In the genomic region with DNA sequence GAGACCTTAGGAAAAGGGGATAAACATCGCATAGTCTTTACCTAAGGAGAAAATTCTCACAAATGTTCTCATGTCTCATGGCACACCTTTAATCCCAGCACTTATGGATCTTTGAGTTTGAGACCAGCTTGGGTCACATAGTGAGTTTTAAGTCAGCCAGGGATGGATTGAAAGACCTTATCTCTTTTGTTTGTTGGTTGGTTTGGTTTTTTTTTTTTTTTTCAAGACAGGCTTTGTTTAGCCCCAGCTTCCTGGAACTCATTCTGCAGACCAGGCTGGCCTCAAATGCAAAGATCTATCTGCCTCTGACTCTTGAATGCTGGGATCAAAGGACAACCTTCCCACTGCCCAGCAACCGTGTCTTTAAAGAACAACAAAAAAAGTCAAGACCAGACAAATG, we compare ENCODE assay signal across 8 mouse cellular contexts. TPM values are rescaled to one million over a fixed set of nuclear protein-coding genes. Genes with fewer than 3 reads are reported as not detected.
DNase-seq lines count a peak whose midpoint lies in the region; ATAC-seq and TF ChIP-seq lines count a peak whose summit lies in the region.

No protein-coding gene starts in this region.

- no peak for ATAC-seq in heart, embryonic 15.5 days (replicated peaks; ENCODE audit: insufficient number of reproducible peaks, insufficient read depth, low FRiP score, low read depth)
- no peak for ATAC-seq in kidney, embryonic 15.5 days (replicated peaks; ENCODE audit: low FRiP score)
- ATAC-seq in CD4-positive, CD25-positive, alpha-beta regulatory T cell, adult 4 months, result no peak

- H3K27ac ChIP-seq in heart, embryonic 15.5 days, result peak overlapping the region; percentile 82
- H3K27ac ChIP-seq in embryonic facial prominence, embryonic 10.5 days (replicated peaks), result peak overlapping the region; percentile 96; the same call in 1 of the 2 replicates
- H3K27ac ChIP-seq in kidney, embryonic 15.5 days, result peak overlapping the region; percentile 92; the same call in 1 of the 2 replicates

- no peaks in the 10 kb centered on the region for H3K9me3 ChIP-seq in heart, embryonic 15.5 days (replicated peaks)
- H3K9me3 ChIP-seq in embryonic facial prominence, embryonic 10.5 days, result no peaks in the 10 kb centered on the region; the same call in 1 of the 2 replicates
- H3K9me3 ChIP-seq in kidney, embryonic 15.5 days (replicated peaks), result no peaks in the 10 kb centered on the region

- H3K27me3 ChIP-seq in heart, embryonic 15.5 days, result no peaks in the 10 kb centered on the region
- no peaks in the 10 kb centered on the region for H3K27me3 ChIP-seq in embryonic facial prominence, embryonic 10.5 days (replicated peaks; ENCODE audit: low read depth, poor library complexity, severe bottlenecking)
- no peaks in the 10 kb centered on the region for H3K27me3 ChIP-seq in kidney, embryonic 15.5 days
- no peaks in the 10 kb centered on the region for H3K27me3 ChIP-seq in myocyte (ENCODE audit: control insufficient read depth, insufficient read depth, insufficient read length)

- no peaks in the 10 kb centered on the region for H3K36me3 ChIP-seq in heart, embryonic 15.5 days
- H3K36me3 ChIP-seq in embryonic facial prominence, embryonic 10.5 days (replicated peaks), result peaks cover 16% of the 10 kb centered on the region
- peaks cover 3% of the 10 kb centered on the region; the same call in 1 of the 2 replicates for H3K36me3 ChIP-seq in kidney, embryonic 15.5 days
- no peaks in the 10 kb centered on the region for H3K36me3 ChIP-seq in myocyte (ENCODE audit: control insufficient read depth, insufficient read depth)

- H3K4me2 ChIP-seq in heart, embryonic 15.5 days, result peak overlapping the region; percentile 62
- H3K4me2 ChIP-seq in kidney, embryonic 15.5 days, result peak overlapping the region; percentile 73
- peak overlapping the region; percentile 72 for H3K4me2 ChIP-seq in myocyte (ENCODE audit: low read depth)

- peaks cover 38% of the 10 kb centered on the region for H3K79me2 ChIP-seq in myocyte (ENCODE audit: control insufficient read depth, insufficient read depth)

- H3K9ac ChIP-seq in heart, embryonic 15.5 days, result peak overlapping the region; percentile 99; the same call in 1 of the 2 replicates
- H3K9ac ChIP-seq in kidney, embryonic 15.5 days, result peak overlapping the region; percentile 99; the same call in 1 of the 2 replicates

- H3K4me3 ChIP-seq in heart, embryonic 15.5 days, result peak overlapping the region; percentile 99
- H3K4me3 ChIP-seq in embryonic facial prominence, embryonic 10.5 days, result peak overlapping the region; percentile 99
- H3K4me3 ChIP-seq in kidney, embryonic 15.5 days (replicated peaks), result peak overlapping the region; percentile 99
- peak overlapping the region; percentile 90 for H3K4me3 ChIP-seq in myocyte

- H3K4me1 ChIP-seq in heart, embryonic 15.5 days (replicated peaks), result peaks cover 23% of the 10 kb centered on the region
- peaks cover 26% of the 10 kb centered on the region for H3K4me1 ChIP-seq in embryonic facial prominence, embryonic 10.5 days
- peaks cover 23% of the 10 kb centered on the region for H3K4me1 ChIP-seq in kidney, embryonic 15.5 days

- no peak overlapping the region for H3ac ChIP-seq in myocyte (ENCODE audit: control insufficient read depth, insufficient read length)

- no peak for TF ChIP-seq POLR2A in myocyte (IDR thresholded peaks at IDR 0.05; ENCODE audit: insufficient read length, low read depth)

- WGBS in heart, embryonic 15.5 days, result 50% methylated on average over 2 of the region's 2 CpGs
- 54% methylated on average over 2 of the region's 2 CpGs for WGBS in embryonic facial prominence, embryonic 10.5 days
- 49% methylated on average over 2 of the region's 2 CpGs for WGBS in kidney, embryonic 15.5 days

- DNase-seq in heart, adult 18-20 months, result no peak
- no peak for DNase-seq in embryonic facial prominence, embryonic 10.5 days (ENCODE audit: low spot score)
- no peak for DNase-seq in left cerebral cortex, adult 9 months (ENCODE audit: low spot score in 2 of 2)
- no peak for DNase-seq in ovary, postnatal 14 days (ENCODE audit: low spot score)

TF ChIP-seq in myocyte, 11 proteins besides CTCF, POLR2A, EP300 and RAD21:
- no peak for TF ChIP-seq TCF12 (IDR thresholded peaks at IDR 0.05; ENCODE audit: insufficient read depth, poor library complexity, severe bottlenecking)
- no peak for TF ChIP-seq TCF3 (IDR thresholded peaks at IDR 0.05; ENCODE audit: insufficient read length, low read depth)
- TF ChIP-seq REST (IDR thresholded peaks at IDR 0.05; ENCODE audit: insufficient read depth, insufficient read length), result no peak

RNA-seq across cellular contexts. Expression of gene Tmem248, which starts 4.4 kb away (rescaled TPM):
- 23.0 and 24.2 TPM in 2 replicates for polyA plus RNA-seq in heart, embryonic 15.5 days (2015; fragmentation: Nextera tagmentation; extraction: Ambion mirVana)
- total RNA-seq in heart, adult 18-20 months (2021), result 10 to 100 TPM; 37.1 to 39.8 TPM
- polyA plus RNA-seq in embryonic facial prominence, embryonic 10.5 days (2016; fragmentation: Nextera tagmentation; extraction: Ambion mirVana), result 37.7 and 39.1 TPM in 2 replicates
- polyA plus RNA-seq in kidney, embryonic 15.5 days (2015; fragmentation: Nextera tagmentation; extraction: Ambion mirVana), result 33.6 and 34.6 TPM in 2 replicates
- 25.3 TPM for polyA plus RNA-seq in myocyte (2012; fragmentation: generic; extraction: Trizol)
- polyA plus RNA-seq in CD4-positive, CD25-positive, alpha-beta regulatory T cell, adult 4 months (2017; shearing (Covaris generic)), result 10 to 100 TPM; 10.7 to 15.0 TPM

RNA-seq across cellular contexts. Expression of gene Sbds, which starts 34.0 kb away (rescaled TPM):
- 57.7 and 59.5 TPM in 2 replicates for polyA plus RNA-seq in heart, embryonic 15.5 days (2015; fragmentation: Nextera tagmentation; extraction: Ambion mirVana)
- 10 to 100 TPM; 52.0 to 55.9 TPM for total RNA-seq in heart, adult 18-20 months (2021)
- 69.9 and 75.6 TPM in 2 replicates for polyA plus RNA-seq in embryonic facial prominence, embryonic 10.5 days (2016; fragmentation: Nextera tagmentation; extraction: Ambion mirVana)
- polyA plus RNA-seq in kidney, embryonic 15.5 days (2015; fragmentation: Nextera tagmentation; extraction: Ambion mirVana), result 73.4 and 75.3 TPM in 2 replicates
- 47.2 TPM for polyA plus RNA-seq in myocyte (2012; fragmentation: generic; extraction: Trizol)
- 100 to 1,000 TPM; 124 to 164 TPM for polyA plus RNA-seq in CD4-positive, CD25-positive, alpha-beta regulatory T cell, adult 4 months (2017; shearing (Covaris generic))

RNA-seq across cellular contexts. Expression of gene Tyw1, which starts 34.1 kb away (rescaled TPM):
- 13.7 and 16.8 TPM in 2 replicates for polyA plus RNA-seq in heart, embryonic 15.5 days (2015; fragmentation: Nextera tagmentation; extraction: Ambion mirVana)
- 1 to 10 TPM; 6.4 to 9.1 TPM for total RNA-seq in heart, adult 18-20 months (2021)
- polyA plus RNA-seq in embryonic facial prominence, embryonic 10.5 days (2016; fragmentation: Nextera tagmentation; extraction: Ambion mirVana), result 32.8 and 33.2 TPM in 2 replicates
- 28.0 TPM in 2 replicates for polyA plus RNA-seq in kidney, embryonic 15.5 days (2015; fragmentation: Nextera tagmentation; extraction: Ambion mirVana)
- 23.6 TPM for polyA plus RNA-seq in myocyte (2012; fragmentation: generic; extraction: Trizol)
- polyA plus RNA-seq in CD4-positive, CD25-positive, alpha-beta regulatory T cell, adult 4 months (2017; shearing (Covaris generic)), result 10 to 100 TPM; 22.1 to 44.6 TPM

RNA-seq across cellular contexts. Expression of gene Rabgef1, which starts 49.7 kb away (rescaled TPM):
- 19.3 and 19.9 TPM in 2 replicates for polyA plus RNA-seq in heart, embryonic 15.5 days (2015; fragmentation: Nextera tagmentation; extraction: Ambion mirVana)
- total RNA-seq in heart, adult 18-20 months (2021), result 10 to 100 TPM; 23.4 to 24.9 TPM
- polyA plus RNA-seq in embryonic facial prominence, embryonic 10.5 days (2016; fragmentation: Nextera tagmentation; extraction: Ambion mirVana), result 26.2 and 27.2 TPM in 2 replicates
- 30.0 and 32.1 TPM in 2 replicates for polyA plus RNA-seq in kidney, embryonic 15.5 days (2015; fragmentation: Nextera tagmentation; extraction: Ambion mirVana)
- polyA plus RNA-seq in myocyte (2012; fragmentation: generic; extraction: Trizol), result 18.8 TPM
- 10 to 100 TPM; 32.1 to 43.4 TPM for polyA plus RNA-seq in CD4-positive, CD25-positive, alpha-beta regulatory T cell, adult 4 months (2017; shearing (Covaris generic))
